Mouse (Mus musculus): ENCODE results near the gene Capza2. TPM values are rescaled to one million over a fixed set of nuclear protein-coding genes. Genes with fewer than 3 reads are reported as not detected.

The Capza2 gene
- total and polyA plus RNA-seq, 3 experiments, result 67.8 to 251 (median 84.7) TPM

- Histone ChIP-seq H3K36me3 (ENCODE audit: control insufficient read depth in 1 of 2, insufficient read depth in 2 of 2, low read length in 2 of 2) (peaks cover 0 to 8% of the 10 kb centered on the region in 2 experiments; a peak in 2 of 4 replicates), H3K9me3 (replicated peaks; ENCODE audit: insufficient read depth, low read length) (no peaks in the 10 kb centered on the region), H3K4me1 (ENCODE audit: control insufficient read depth in 1 of 2, insufficient read depth in 2 of 2, low read length in 2 of 2) (peaks cover 4 to 11% of the 10 kb centered on the region in 2 experiments; a peak in 2 of 4 replicates), H3K27me3 (ENCODE audit: control insufficient read depth in 1 of 2, insufficient read depth in 2 of 2, low read length in 2 of 2) (no peaks in the 10 kb centered on the region), H3K9ac (ENCODE audit: control insufficient read depth, low read depth, low read length, poor library complexity, severe bottlenecking) (peak overlapping the region; percentile 37), H3K27ac (ENCODE audit: control insufficient read depth, low read depth, low read length) (no peak overlapping the region), H3K4me3 (ENCODE audit: control insufficient read depth in 1 of 2, insufficient read depth in 1 of 2, low read depth in 2 of 2, low read length in 2 of 2) (peak overlapping the region; percentile 45 to 46), H3K79me2 (ENCODE audit: control insufficient read depth, insufficient read depth, low read length, poor library complexity) (peaks cover 3% of the 10 kb centered on the region)
- no peak for TF ChIP-seq CTCF (IDR thresholded peaks at IDR 0.05 in 2 of 3, conservative IDR thresholded peaks at IDR 0.05 in 1 of 3; ENCODE audit: control insufficient read depth in 1 of 3, insufficient read depth in 1 of 3, low read depth in 2 of 3, low read length in 3 of 3, poor library complexity in 1 of 3, severe bottlenecking in 1 of 3)
- TF ChIP-seq MAFK (IDR thresholded peaks at IDR 0.05; ENCODE audit: borderline replicate concordance, low read depth, low read length), result no peak
- peak; percentile 61 for TF ChIP-seq ETS1 (IDR thresholded peaks at IDR 0.05; ENCODE audit: low read depth, low read length)
- peak; percentile 9; the same call in 1 of the 2 replicates for TF ChIP-seq GATA1 (IDR thresholded peaks at IDR 0.05; ENCODE audit: low read depth, low read length)
- TF ChIP-seq MAX (IDR thresholded peaks at IDR 0.05; ENCODE audit: low read length), result peak; percentile 26; the same call in 1 of the 2 replicates
- TF ChIP-seq MXI1 (IDR thresholded peaks at IDR 0.05; ENCODE audit: low read depth, low read length), result peak; percentile 66
- peak in 1 of 2 experiments; percentile 45; a peak in 1 of 4 replicates for TF ChIP-seq EP300 (IDR thresholded peaks at IDR 0.05; ENCODE audit: low read depth in 1 of 2, low read length in 2 of 2)
- TF ChIP-seq MYC (IDR thresholded peaks at IDR 0.05; ENCODE audit: low read depth, low read length), result peak; percentile 36; the same call in 1 of the 2 replicates
- TF ChIP-seq RCOR1 (IDR thresholded peaks at IDR 0.05; ENCODE audit: low read depth, low read length), result 0 out of 2 replicates have a peak, but pooled peaks have one; percentile 37
- no peak for TF ChIP-seq CHD2 (IDR thresholded peaks at IDR 0.05; ENCODE audit: low read length)
- TF ChIP-seq ZMIZ1 (IDR thresholded peaks at IDR 0.05; ENCODE audit: low read depth, low read length), result no peak
- TF ChIP-seq JUND (IDR thresholded peaks at IDR 0.05; ENCODE audit: low read depth, low read length), result no peak
- TF ChIP-seq ZNF384 (IDR thresholded peaks at IDR 0.05; ENCODE audit: low read depth, low read length), result no peak
- no peak for TF ChIP-seq POLR2AphosphoS2 (IDR thresholded peaks at IDR 0.05; ENCODE audit: low read length)
- TF ChIP-seq HCFC1 (IDR thresholded peaks at IDR 0.05; ENCODE audit: low read depth, low read length), result peak; percentile 38; the same call in 1 of the 2 replicates
- 0 out of 2 replicates have a peak, but pooled peaks have one; percentile 17 for TF ChIP-seq USF1 (IDR thresholded peaks at IDR 0.05; ENCODE audit: low read depth, low read length)
- TF ChIP-seq MYB (IDR thresholded peaks at IDR 0.05; ENCODE audit: low read depth, low read length), result no peak
- peak; percentile 71 for DNase-seq (ENCODE audit: low read depth, low spot score)
Observed at GRCm38 (mm10) chr6:17688676-17689075, 52.6 kb downstream of the Capza2 start.

DNA sequence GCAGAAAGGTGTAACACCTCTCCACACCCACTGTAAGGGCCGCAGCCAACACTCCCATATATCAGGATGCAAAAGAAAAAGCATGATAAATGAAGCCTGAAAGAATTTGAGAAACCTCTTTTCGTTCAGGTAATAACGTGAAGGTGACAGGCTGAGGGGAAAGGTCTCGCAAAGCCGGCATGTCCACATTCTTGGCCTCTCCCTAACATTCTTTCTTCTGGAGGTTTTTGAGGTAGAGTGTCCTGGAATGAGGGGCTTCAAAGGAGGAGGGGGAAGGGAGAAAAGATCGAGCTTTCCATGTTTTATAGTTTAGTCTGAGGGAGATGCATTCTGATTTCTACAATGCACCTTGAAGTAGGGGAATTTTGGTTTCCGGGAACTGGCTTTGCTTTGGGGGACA, 56.6 kb downstream of the Capza2 start, which contains the start of gene St7:
TSS of gene St7 (plus strand) at position 287 of the 400 bp plus-strand sequence.
- Histone ChIP-seq H3K27me3 (ENCODE audit: control insufficient read depth in 1 of 2, insufficient read depth in 2 of 2, low read length in 2 of 2) (no peaks in the 10 kb centered on the region), H3K4me3 (ENCODE audit: control insufficient read depth in 1 of 2, insufficient read depth in 1 of 2, low read depth in 2 of 2, low read length in 2 of 2) (peak within 1 kb of the TSS; percentile 62 to 81), H3K27ac (ENCODE audit: control insufficient read depth, low read depth, low read length) (peak within 1 kb of the TSS; percentile 76), H3K36me3 (ENCODE audit: control insufficient read depth in 1 of 2, insufficient read depth in 2 of 2, low read length in 2 of 2) (peaks cover 0 to 18% of the 10 kb centered on the region in 2 experiments; a peak in 2 of 4 replicates), H3K9ac (ENCODE audit: control insufficient read depth, low read depth, low read length, poor library complexity, severe bottlenecking) (peak within 1 kb of the TSS; percentile 86), H3K9me3 (replicated peaks; ENCODE audit: insufficient read depth, low read length) (no peaks in the 10 kb centered on the region), H3K4me1 (ENCODE audit: control insufficient read depth in 1 of 2, insufficient read depth in 2 of 2, low read length in 2 of 2) (peaks cover 4 to 13% of the 10 kb centered on the region in 2 experiments; a peak in 2 of 4 replicates), H3K79me2 (ENCODE audit: control insufficient read depth, insufficient read depth, low read length, poor library complexity) (peaks cover 32% of the 10 kb centered on the region)
- TF ChIP-seq BHLHE40 (IDR thresholded peaks at IDR 0.05; ENCODE audit: borderline replicate concordance, low read depth, low read length), result no peak
- TF ChIP-seq NRF1 (IDR thresholded peaks at IDR 0.05; ENCODE audit: insufficient read depth, low read depth, low read length, poor library complexity, severe bottlenecking), result no peak
- no peak for TF ChIP-seq ETS1 (IDR thresholded peaks at IDR 0.05; ENCODE audit: low read depth, low read length)
- no peak for TF ChIP-seq GABPA (IDR thresholded peaks at IDR 0.05; ENCODE audit: low read depth, low read length)
- no peak for TF ChIP-seq USF1 (IDR thresholded peaks at IDR 0.05; ENCODE audit: low read depth, low read length)
- no peak for TF ChIP-seq CTCF (IDR thresholded peaks at IDR 0.05 in 2 of 3, conservative IDR thresholded peaks at IDR 0.05 in 1 of 3; ENCODE audit: control insufficient read depth in 1 of 3, insufficient read depth in 1 of 3, low read depth in 2 of 3, low read length in 3 of 3, poor library complexity in 1 of 3, severe bottlenecking in 1 of 3)
- DNase-seq (ENCODE audit: low read depth, low spot score), result no peak
